Mouse (Mus musculus) forebrain, embryonic 11.5 days (tissue): ENCODE measurements around the gene Mylk2. TPM values are rescaled to one million over a fixed set of nuclear protein-coding genes. Genes with fewer than 3 reads are reported as not detected.
A peak's percentile ranks its signal among the peaks of the same experiment; 100 is the strongest.

ENCODE experiments used
- ATAC-seq: fragments of 200-750 bp; cut with Nextera tagmentation; replicated peaks from 2 replicates; pipeline ENCODE4 v1.8.0; 2017; ENCODE audit warnings: moderate TSS enrichment; ENCODE audit not compliant: low FRiP score
- DNase-seq: peaks from one replicate; pipeline ENCODE4 v3.0.0-alpha.2; 2017; ENCODE audit warnings: low spot score
- H3K27ac ChIP-seq: fragments of 300-500 bp; sonication (generic); 2 replicates; pipeline ENCODE4 v1.5.1; 2014; ENCODE audit warnings: low read depth, low read length
- H3K27me3 ChIP-seq: fragments of 300-500 bp; sonication (generic); 2 replicates; pipeline ENCODE4 v1.6.1; 2014; ENCODE audit warnings: mild to moderate bottlenecking, low read length, mixed read lengths; ENCODE audit not compliant: control insufficient read depth, insufficient read depth
- H3K36me3 ChIP-seq: fragments of 300-500 bp; sonication (generic); 2 replicates; pipeline ENCODE4 v1.6.1; 2014; ENCODE audit warnings: mild to moderate bottlenecking, low read length, moderate library complexity, mixed read lengths; ENCODE audit not compliant: control insufficient read depth, insufficient read depth
- H3K4me1 ChIP-seq: fragments of 300-500 bp; sonication (generic); replicated peaks from 2 replicates; pipeline ENCODE4 v1.6.1; 2014; ENCODE audit warnings: low read length, mixed read lengths; ENCODE audit not compliant: control insufficient read depth, insufficient read depth
- H3K4me2 ChIP-seq: fragments of 300-500 bp; sonication (generic); 2 replicates; pipeline ENCODE4 v1.6.1; 2014; ENCODE audit warnings: low read depth, mild to moderate bottlenecking, low read length, moderate library complexity, mixed read lengths; ENCODE audit not compliant: severe bottlenecking
- H3K4me3 ChIP-seq: fragments of 300-500 bp; sonication (generic); 2 replicates; pipeline ENCODE4 v1.5.1; 2014; ENCODE audit warnings: low read depth, low read length
- H3K9ac ChIP-seq: fragments of 300-500 bp; sonication (generic); 2 replicates; pipeline ENCODE4 v1.6.1; 2014; ENCODE audit warnings: low read length
- H3K9me3 ChIP-seq: fragments of 300-500 bp; sonication (generic); 2 replicates; pipeline ENCODE4 v1.6.1; 2016; ENCODE audit warnings: low read length, mixed read lengths; ENCODE audit not compliant: control insufficient read depth
- WGBS: fragments of 180-500 bp; shearing (Covaris S2); extraction: QIAGEN DNeasy Blood & Tissue Kit; methylation state at CpG from one replicate; pipeline ENCODE4 v1.1.7; 2014; 5-methylcytosine and 5-hydroxymethylcytosine counted together
- polyA plus RNA-seq: library from polyadenylated mRNA; unstranded; fragments of >200 nt; fragmentation: Nextera tagmentation; extraction: Ambion mirVana; gene quantifications from 2 replicates; pipeline ENCODE4 v1.2.1, GENCODE M21; 2014

Gene Mylk2
- polyA plus RNA-seq, 1 experiment from 2014 or later = not detected

- Histone ChIP-seq H3K9ac (no peak overlapping the region), H3K27me3 (peaks cover 45% of the 10 kb centered on the region), H3K27ac (no peak overlapping the region), H3K36me3 (no peaks in the 10 kb centered on the region), H3K4me2 (no peak overlapping the region), H3K9me3 (no peaks in the 10 kb centered on the region), H3K4me1 (peaks cover 5% of the 10 kb centered on the region; the same call in 1 of the 2 replicates), H3K4me3 (no peak overlapping the region)
- ATAC-seq = no peak
- 34% methylated on average over 7 of the region's 7 CpGs for WGBS
- DNase-seq = no peak
Measured at GRCm38 (mm10) chr2:152941776-152942175, 30.6 kb downstream of the Mylk2 start.

GRCm38 (mm10) chr2:152942898-152943515, 31.9 kb downstream of the Mylk2 start:
- peaks cover 5% of the 10 kb centered on the region; the same call in 1 of the 2 replicates for H3K4me1 ChIP-seq
- H3K27ac ChIP-seq = no peak overlapping the region
- H3K9me3 ChIP-seq = no peaks in the 10 kb centered on the region
- H3K36me3 ChIP-seq = no peaks in the 10 kb centered on the region
- H3K4me2 ChIP-seq = peak overlapping the region; percentile 78
- peak overlapping the region; percentile 29 for H3K9ac ChIP-seq
- H3K27me3 ChIP-seq = peaks cover 45% of the 10 kb centered on the region
- ATAC-seq (no peak), DNase-seq (no peak)
- WGBS = under 1% methylated on average over 63 of the region's 65 CpGs
- H3K4me3 ChIP-seq = peak overlapping the region; percentile 36

GRCm38 (mm10) chr2:152943568-152943967, 32.4 kb downstream of the Mylk2 start:
- ATAC-seq (no peak), DNase-seq (no peak)
- H3K4me2 ChIP-seq = peak overlapping the region; percentile 78
- no peak overlapping the region for H3K27ac ChIP-seq
- H3K36me3 ChIP-seq = no peaks in the 10 kb centered on the region
- H3K9ac ChIP-seq = peak overlapping the region; percentile 29; the same call in 1 of the 2 replicates
- H3K4me1 ChIP-seq = peaks cover 5% of the 10 kb centered on the region; the same call in 1 of the 2 replicates
- H3K27me3 ChIP-seq = peaks cover 45% of the 10 kb centered on the region
- peak overlapping the region; percentile 36 for H3K4me3 ChIP-seq
- 7% methylated on average over 8 of the region's 8 CpGs for WGBS
- no peaks in the 10 kb centered on the region for H3K9me3 ChIP-seq

- WGBS = 63% methylated on average over 9 of the region's 9 CpGs
- Histone ChIP-seq H3K27me3 (peaks cover 45% of the 10 kb centered on the region), H3K4me1 (peaks cover 5% of the 10 kb centered on the region; the same call in 1 of the 2 replicates), H3K9ac (no peak overlapping the region), H3K27ac (no peak overlapping the region), H3K36me3 (no peaks in the 10 kb centered on the region), H3K4me3 (no peak overlapping the region), H3K4me2 (no peak overlapping the region), H3K9me3 (no peaks in the 10 kb centered on the region)
- DNase-seq (no peak), ATAC-seq (no peak)
Measured at GRCm38 (mm10) chr2:152944013-152944412, 32.9 kb downstream of the Mylk2 start.

- no peak overlapping the region for H3K4me3 ChIP-seq
- no peak overlapping the region for H3K9ac ChIP-seq
- H3K9me3 ChIP-seq = no peaks in the 10 kb centered on the region
- 72% methylated on average over 7 of the region's 7 CpGs for WGBS
- DNase-seq = no peak
- H3K27me3 ChIP-seq = peaks cover 38% of the 10 kb centered on the region
- peaks cover 5% of the 10 kb centered on the region; the same call in 1 of the 2 replicates for H3K4me1 ChIP-seq
- H3K27ac ChIP-seq = no peak overlapping the region
- H3K4me2 ChIP-seq = no peak overlapping the region
- H3K36me3 ChIP-seq = no peaks in the 10 kb centered on the region
- no peak for ATAC-seq
Measured at GRCm38 (mm10) chr2:152947098-152947497, 35.9 kb downstream of the Mylk2 start.

- ATAC-seq (no peak), DNase-seq (no peak)
- H3K4me2 ChIP-seq = no peak overlapping the region
- H3K4me3 ChIP-seq = no peak overlapping the region
- H3K4me1 ChIP-seq = no peaks in the 10 kb centered on the region
- H3K27me3 ChIP-seq = peaks cover 25% of the 10 kb centered on the region
- no peak overlapping the region for H3K9ac ChIP-seq
- H3K27ac ChIP-seq = no peak overlapping the region
- 86% methylated on average over 5 of the region's 5 CpGs for WGBS
- H3K36me3 ChIP-seq = no peaks in the 10 kb centered on the region
- no peaks in the 10 kb centered on the region for H3K9me3 ChIP-seq
Measured at GRCm38 (mm10) chr2:152948438-152949020, 37.4 kb downstream of the Mylk2 start.

GRCm38 (mm10) chr2:152950358-152951064, 39.4 kb downstream of the Mylk2 start:
- no peaks in the 10 kb centered on the region for H3K4me1 ChIP-seq
- H3K4me2 ChIP-seq = peak overlapping the region; percentile 97
- DNase-seq = no peak
- H3K9me3 ChIP-seq = no peaks in the 10 kb centered on the region
- peak overlapping the region; percentile 75; the same call in 1 of the 2 replicates for H3K9ac ChIP-seq
- H3K27me3 ChIP-seq = peaks cover 14% of the 10 kb centered on the region
- no peak for ATAC-seq
- 39% methylated on average over 11 of the region's 11 CpGs for WGBS
- peak overlapping the region; percentile 63 for H3K4me3 ChIP-seq
- no peaks in the 10 kb centered on the region for H3K36me3 ChIP-seq
- H3K27ac ChIP-seq = no peak overlapping the region

- WGBS = 1% methylated on average over 50 of the region's 54 CpGs
- Histone ChIP-seq H3K27ac (no peak within 1 kb of the TSS), H3K4me3 (peak within 1 kb of the TSS; percentile 63), H3K27me3 (peaks cover 9% of the 10 kb centered on the region), H3K4me1 (no peaks in the 10 kb centered on the region), H3K9me3 (no peaks in the 10 kb centered on the region), H3K4me2 (peak within 1 kb of the TSS; percentile 97), H3K36me3 (no peaks in the 10 kb centered on the region), H3K9ac (peak within 1 kb of the TSS; percentile 75)
- DNase-seq = peak; percentile 76
- ATAC-seq = peak; percentile 69
Measured at GRCm38 (mm10) chr2:152951065-152951849, 40.1 kb downstream of the Mylk2 start, which contains the start of gene Dusp15. Gene Dusp15, minus strand, starts transcription at chr2:152951698.
